Mouse (Mus musculus): Measurements from ENCODE around the gene Col6a4.

DNA sequence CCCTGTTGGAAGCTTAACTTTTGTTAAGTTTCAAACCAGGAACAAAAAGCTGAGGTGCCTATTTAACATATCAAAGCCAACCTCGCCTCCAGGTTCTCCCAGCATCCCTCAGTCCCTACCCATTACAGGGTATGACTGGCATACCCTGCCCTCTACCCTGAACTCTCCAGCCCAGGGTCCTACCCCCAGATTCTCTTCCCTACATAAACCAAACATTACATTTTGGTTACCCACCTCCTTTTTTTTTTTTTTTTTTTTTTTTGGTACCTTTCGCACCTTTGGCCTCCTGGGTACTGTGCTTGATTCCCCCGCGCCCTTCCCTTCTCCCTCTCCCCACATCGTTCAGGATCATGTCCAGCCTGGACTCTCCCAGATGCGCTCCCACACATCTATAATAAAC, 120.3 kb downstream of the Col6a4 start:
- TF ChIP-seq POLR2A (IDR thresholded peaks at IDR 0.05; ENCODE audit: insufficient read depth, low read length) (no peak), CTCF (IDR thresholded peaks at IDR 0.05; ENCODE audit: low read depth, low read length) (no peak)

Measured in ES-Bruce4 (cell line).